Mouse (Mus musculus): Measurements from ENCODE around the gene Crim1.

Crim1 gene

GRCm38 (mm10) chr17:78286021-78286420 lies 86.0 kb downstream of the Crim1 start:
- DNase-seq (ENCODE audit: low spot score), result no peak

- DNase-seq (ENCODE audit: low spot score), result no peak
Measured at GRCm38 (mm10) chr17:78287391-78287790, 87.3 kb downstream of the Crim1 start.

GRCm38 (mm10) chr17:78290153-78290876 lies 90.3 kb downstream of the Crim1 start:
- DNase-seq (ENCODE audit: low spot score), result no peak

- no peak for DNase-seq (ENCODE audit: low spot score)
Measured at GRCm38 (mm10) chr17:78291030-78291429, 91.0 kb downstream of the Crim1 start.

GRCm38 (mm10) chr17:78292301-78292700 lies 92.3 kb downstream of the Crim1 start:
- no peak for DNase-seq (ENCODE audit: low spot score)

GRCm38 (mm10) chr17:78292827-78293488 lies 92.9 kb downstream of the Crim1 start:
- no peak for DNase-seq (ENCODE audit: low spot score)

- DNase-seq (ENCODE audit: low spot score), result no peak
Measured at GRCm38 (mm10) chr17:78295979-78296378, 95.9 kb downstream of the Crim1 start.

- no peak for DNase-seq (ENCODE audit: low spot score)
Measured at GRCm38 (mm10) chr17:78298140-78298539, 98.1 kb downstream of the Crim1 start.

- no peak for DNase-seq (ENCODE audit: low spot score)
Measured at GRCm38 (mm10) chr17:78298967-78299540, 99.0 kb downstream of the Crim1 start.

- no peak for DNase-seq (ENCODE audit: low spot score)
Measured at GRCm38 (mm10) chr17:78303053-78303452, 103.0 kb downstream of the Crim1 start.

GRCm38 (mm10) chr17:78304059-78304458 lies 104.0 kb downstream of the Crim1 start:
- DNase-seq (ENCODE audit: low spot score), result no peak

GRCm38 (mm10) chr17:78306434-78306833 lies 106.4 kb downstream of the Crim1 start:
- DNase-seq (ENCODE audit: low spot score), result no peak

- DNase-seq (ENCODE audit: low spot score), result no peak
Measured at GRCm38 (mm10) chr17:78308221-78308620, 108.2 kb downstream of the Crim1 start.

GRCm38 (mm10) chr17:78313006-78313405 lies 113.0 kb downstream of the Crim1 start:
- DNase-seq (ENCODE audit: low spot score), result no peak

- no peak for DNase-seq (ENCODE audit: low spot score)
Measured at GRCm38 (mm10) chr17:78313612-78314011, 113.6 kb downstream of the Crim1 start.

- no peak for DNase-seq (ENCODE audit: low spot score)
Measured at GRCm38 (mm10) chr17:78315659-78316058, 115.6 kb downstream of the Crim1 start.

GRCm38 (mm10) chr17:78317381-78317780 lies 117.3 kb downstream of the Crim1 start:
- no peak for DNase-seq (ENCODE audit: low spot score)

- no peak for DNase-seq (ENCODE audit: low spot score)
Measured at GRCm38 (mm10) chr17:78318810-78319209, 118.8 kb downstream of the Crim1 start.

- no peak for DNase-seq (ENCODE audit: low spot score)
Measured at GRCm38 (mm10) chr17:78321216-78321835, 121.3 kb downstream of the Crim1 start.

- DNase-seq (ENCODE audit: low spot score), result no peak
Measured at GRCm38 (mm10) chr17:78322369-78323335, 122.6 kb downstream of the Crim1 start.

GRCm38 (mm10) chr17:78325761-78326332 lies 125.8 kb downstream of the Crim1 start:
- no peak for DNase-seq (ENCODE audit: low spot score)
